Mouse (Mus musculus): Measurements from ENCODE around the gene Rufy3. TPM values are rescaled to one million over a fixed set of nuclear protein-coding genes. Genes with fewer than 3 reads are reported as not detected.
"Not testable (repeated sequence)": the region's sequence is repeated elsewhere in the genome, so short reads cannot be mapped to it uniquely, and the experiment has no call there.

Rufy3 gene
- 10 to 100 TPM; 13.8 to 15.0 TPM for total RNA-seq (2021)
- long read RNA-seq, experiment 1, transcript Rufy3-205 (18 exons, 3,536 nt), result major isoform, 26 of 34 reads
- long read RNA-seq, experiment 1, partial matches to known transcripts, result 1 of 34 reads
- long read RNA-seq, experiment 1, other reads (novel, unspliced or antisense), result 6 of 34 reads
- long read RNA-seq, experiment 2, transcript Rufy3-205 (18 exons, 3,536 nt), result major isoform, 5 of 13 reads
- long read RNA-seq, experiment 2, partial matches to known transcripts, result 2 of 13 reads
- long read RNA-seq, experiment 2, other reads (novel, unspliced or antisense), result 4 of 13 reads

DNA sequence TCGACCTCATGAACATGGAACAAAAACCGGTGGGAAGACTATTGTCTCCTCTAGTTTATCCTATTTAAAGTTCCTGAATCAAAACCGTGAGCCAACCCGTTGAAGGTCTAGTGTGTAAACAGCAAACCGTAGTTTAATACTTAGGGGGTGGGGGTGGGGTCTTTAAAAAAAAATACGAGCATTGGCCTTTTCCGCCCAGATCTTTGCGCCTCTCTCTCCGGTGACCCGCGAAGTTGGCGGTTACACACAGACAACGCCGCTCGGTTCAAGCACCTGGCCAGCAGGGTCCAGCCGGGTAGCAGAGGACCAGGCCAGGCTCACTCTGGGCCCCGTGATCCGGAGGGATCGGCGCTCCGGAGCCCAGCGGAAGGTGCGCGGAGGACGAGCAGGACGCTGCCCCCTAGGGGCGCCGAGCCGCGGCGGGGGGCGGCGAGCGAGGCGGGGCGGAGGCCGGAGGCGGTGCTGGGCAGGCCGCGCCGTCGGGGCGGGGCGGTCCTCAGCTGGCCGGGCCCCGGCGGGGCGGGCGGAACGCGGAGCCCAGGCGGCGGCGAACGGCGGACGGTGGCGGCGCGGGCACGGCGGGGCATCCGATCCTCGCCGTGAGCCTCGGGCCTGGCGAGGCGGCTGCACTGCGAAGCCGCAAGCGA, at the start of gene Rufy3:
Gene Rufy3, plus strand, starts transcription at position 540 of the 647 bp plus-strand sequence.
- peak; percentile 87 to 93 for DNase-seq

DNA sequence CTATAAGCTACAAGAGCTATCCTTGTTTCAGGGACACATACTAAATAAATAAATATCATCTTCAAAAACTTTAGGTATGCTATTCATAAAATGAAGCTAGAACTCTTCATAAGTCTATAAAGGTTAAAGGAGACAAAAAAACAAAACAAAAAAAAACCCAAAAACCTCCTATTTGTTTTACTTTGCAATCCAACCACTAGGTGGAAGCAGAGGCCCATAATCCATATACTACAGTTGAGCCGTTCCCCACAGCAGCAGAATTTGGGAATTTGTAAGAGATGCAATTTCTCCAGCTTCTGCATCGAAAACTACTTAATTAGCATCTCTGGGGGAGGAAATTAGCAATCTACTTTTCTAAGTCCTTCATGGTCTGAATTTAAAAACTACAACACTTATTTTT, 45.6 kb upstream of the Rufy3 start:
- DNase-seq, result peak; percentile 17 to 55

DNA sequence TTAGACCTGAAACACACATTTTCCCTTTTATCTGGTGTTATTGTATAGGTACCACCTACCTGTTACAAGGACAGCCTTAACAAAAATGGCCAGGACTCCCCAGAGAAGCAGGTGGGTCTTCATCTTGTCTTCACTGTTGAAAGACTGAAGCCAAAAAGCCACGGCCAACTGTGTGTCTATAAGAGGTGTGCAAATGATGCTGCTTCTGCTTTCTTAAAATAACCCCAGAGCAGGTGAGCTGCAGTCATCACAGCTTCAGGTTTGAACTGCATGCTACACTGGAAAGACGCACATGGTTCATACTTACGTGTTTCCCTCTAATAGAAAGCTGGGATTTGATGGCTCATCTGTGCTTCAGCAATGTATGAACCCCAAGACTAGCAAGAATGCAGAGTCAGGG, 37.2 kb upstream of the Rufy3 start, which contains the start of gene Jchain:
Gene Jchain, minus strand, starts transcription at position 235 of the 400 bp plus-strand sequence.
- no peak for DNase-seq

DNA sequence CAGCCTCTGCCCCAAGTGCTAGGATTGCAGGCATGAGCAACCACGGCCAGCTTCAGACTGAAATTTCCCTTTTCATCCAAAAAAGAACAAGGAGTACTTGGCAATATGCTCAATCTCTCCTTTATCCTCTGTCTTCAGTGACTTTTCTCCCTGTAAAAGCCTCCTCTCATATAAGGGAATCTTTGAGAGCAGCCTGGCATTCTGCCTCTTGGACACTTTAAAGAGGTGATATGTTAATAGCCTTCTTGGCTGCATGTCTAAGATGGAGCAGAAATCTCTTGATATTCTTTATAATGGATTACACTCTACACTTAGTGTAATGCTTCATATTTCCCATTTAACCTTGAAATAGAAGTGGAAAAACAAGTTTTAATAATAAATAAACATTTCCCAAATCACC, 33.9 kb upstream of the Rufy3 start:
- DNase-seq, result no peak

DNA sequence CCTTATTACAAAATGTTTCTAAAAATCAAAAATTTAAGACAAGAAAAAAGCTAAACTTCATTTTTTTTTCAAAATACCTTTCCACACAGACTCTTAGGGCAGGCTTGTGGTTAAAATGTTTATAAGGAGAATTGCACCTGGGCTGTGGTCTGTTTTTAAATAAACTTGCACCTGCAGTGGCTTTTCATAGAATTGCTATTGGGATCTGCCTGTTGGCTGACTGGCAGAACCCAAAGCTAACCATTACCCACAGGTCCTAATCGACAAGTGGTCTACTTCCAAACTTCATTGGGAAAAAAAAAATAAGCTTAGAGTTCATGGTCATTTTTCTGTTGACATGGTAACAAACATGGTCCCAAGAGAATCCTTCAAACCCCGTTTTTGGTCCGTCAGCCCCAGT, 30.1 kb upstream of the Rufy3 start:
- no peak for DNase-seq

DNA sequence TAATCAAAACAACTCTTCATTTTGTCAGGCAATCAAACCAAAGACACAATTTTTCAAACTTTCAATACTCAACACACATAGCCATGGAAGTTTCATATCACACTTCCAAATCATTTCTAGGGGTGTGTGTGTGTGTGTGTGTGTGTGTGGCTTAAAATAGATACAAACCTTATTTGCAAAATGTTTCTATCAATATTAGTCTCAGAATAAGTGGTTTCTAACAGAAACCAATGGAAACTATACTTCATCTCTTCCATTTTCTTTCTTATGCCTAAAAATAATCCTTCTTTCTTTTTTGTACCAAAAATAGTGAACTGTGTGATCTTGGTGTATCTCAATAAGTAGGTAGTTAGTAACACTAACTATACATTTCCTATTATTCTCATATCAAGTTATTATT, 24.0 kb upstream of the Rufy3 start:
- no peak for DNase-seq

DNA sequence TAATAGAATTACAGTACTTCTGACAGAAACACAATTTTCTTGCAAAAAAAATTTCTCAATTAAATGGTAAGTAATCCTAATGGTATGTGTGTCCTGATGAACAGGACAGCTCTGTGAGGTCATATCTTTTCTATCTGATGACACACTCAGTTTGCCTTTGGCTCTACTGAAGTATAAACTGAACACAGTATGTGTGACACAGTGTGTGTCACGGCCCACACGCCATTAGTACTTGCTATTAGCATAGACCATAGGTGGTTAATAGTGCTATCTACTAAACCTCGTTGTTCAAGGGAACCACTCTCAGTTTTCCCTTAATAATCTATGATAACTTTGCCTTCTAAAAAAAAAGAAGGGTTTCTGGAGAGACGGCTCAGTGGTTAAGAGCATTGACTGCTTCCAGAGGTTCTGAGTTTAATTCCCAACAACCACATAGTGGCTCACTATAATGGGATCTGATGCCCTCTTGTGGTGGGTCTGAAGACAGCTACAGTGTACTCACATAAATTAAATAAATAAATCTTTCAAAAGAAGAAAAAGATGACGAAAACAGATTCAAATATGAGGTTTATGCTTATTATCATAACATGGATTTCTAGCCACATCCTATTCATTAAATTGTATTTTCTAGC, 22.1 kb upstream of the Rufy3 start:
- peak; percentile 56 to 58 for DNase-seq

DNA sequence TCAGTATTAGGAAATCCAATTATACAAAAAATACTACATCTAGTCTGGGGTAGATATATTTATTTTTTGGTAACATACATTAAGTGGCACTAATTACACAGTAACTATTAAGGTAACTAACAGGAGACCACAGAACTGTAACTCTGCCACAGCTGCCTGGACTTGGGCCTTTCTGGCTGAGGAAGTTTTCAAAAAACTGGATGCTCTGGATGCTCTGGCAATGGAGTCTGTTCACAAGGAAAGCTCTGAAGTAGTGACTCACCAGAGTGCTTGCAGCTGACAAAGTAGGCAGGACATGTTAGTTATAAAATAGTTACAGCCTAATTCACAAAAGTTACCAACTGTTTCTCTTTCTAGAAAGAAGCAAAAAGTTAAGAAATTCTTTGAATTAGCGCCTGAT, 20.4 kb upstream of the Rufy3 start:
- DNase-seq, result not testable (repeated sequence)

DNA sequence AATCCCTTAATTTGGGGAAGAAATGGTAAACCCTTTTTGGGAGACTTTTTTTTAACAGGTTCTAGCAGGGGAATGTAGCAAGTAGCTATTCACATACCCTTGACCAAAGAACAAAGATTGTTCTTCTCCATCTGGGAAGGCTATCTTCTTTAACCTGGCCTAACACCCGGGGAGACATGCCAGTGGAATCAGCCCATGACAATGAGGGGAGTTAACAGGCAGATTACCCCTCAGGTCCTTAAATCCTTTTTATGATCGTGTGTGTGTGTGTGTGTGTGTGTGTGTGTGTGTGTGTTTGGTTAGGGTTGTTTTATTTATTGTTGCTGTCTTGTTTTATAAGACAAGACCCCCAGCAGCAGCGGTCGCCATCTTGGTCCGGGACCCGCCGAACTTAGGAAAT, 19.3 kb upstream of the Rufy3 start:
- no peak for DNase-seq

DNA sequence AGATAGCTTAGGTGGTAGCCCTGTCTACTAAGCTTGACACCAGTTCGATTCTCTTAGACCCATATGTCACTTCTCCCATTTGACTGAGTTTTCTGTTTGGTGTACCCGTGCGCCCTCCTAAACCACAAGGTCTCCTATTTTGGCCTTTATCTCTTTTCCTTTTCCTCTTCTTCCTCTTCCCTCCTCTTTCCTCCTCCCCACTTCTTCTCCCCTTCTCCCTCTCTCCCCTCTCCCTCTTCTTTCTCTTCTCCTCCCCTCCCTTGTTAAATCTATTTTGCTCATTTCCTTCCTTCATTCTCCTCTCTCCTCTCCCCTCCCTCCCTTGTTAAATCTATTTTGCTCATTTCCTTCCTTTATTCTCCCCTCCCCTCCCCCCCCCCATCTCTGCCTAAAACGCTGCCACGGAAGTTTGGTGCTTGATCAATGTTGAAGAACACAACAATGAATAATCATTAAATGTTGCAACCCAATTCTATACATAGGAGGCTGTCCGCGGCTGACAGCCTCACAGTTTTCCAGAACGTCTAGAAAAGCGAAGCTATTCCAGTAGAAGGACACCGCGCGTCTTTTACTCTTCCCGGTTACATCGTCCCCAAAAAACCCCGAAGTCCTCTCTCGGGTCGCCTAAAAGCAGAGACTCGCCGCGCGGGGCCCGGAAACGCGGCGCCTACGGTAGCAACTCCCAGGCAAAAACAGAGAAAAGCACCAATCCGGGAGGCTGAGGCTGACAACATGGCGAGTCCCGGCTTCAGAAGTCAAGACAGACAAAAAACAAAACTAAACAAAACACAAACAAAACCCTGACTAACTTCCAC, 11.4 kb upstream of the Rufy3 start:
- no peak for DNase-seq

DNA sequence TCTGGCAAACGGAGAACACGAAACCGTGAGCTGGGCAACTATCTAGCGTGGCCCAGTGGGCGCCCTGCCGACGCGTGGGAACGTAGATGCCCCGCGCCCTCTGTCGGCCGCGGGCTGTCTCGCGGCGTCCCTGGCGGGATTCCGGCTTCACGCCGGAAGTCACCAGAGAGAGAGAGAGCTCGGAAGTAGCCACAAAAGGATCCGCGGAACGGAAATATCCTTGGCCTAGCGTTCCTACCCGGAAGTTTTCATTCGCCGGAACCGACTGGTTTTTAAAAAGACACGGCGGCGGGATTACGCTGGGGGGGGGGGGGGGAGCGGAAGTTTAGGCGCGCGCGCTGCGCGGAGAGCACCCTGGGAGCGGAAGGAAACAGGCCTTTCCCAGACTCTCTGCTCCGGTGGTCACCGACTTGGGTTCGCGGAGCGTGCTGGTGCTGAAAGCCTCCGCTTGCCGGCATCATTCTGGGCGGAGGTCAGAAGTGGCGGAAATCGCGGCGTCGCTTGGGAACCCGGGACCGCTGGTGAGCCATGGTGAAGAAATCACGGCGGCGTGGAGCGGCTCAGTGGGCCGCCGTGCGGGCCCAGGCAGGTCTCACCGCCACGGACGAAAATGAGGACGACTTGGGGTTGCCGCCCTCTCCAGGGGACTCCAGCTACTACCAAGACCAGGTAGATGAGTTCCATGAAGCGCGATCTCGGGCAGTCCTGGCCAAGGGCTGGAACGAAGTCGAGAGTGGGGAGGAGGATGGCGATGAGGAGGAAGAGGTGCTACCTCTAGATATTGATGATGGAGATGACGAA, 10.6 kb upstream of the Rufy3 start, which contains the start of gene Utp3:
Gene Utp3, plus strand, starts transcription at position 377 of the 801 bp plus-strand sequence.
- DNase-seq, result peak; percentile 95 to 98

DNA sequence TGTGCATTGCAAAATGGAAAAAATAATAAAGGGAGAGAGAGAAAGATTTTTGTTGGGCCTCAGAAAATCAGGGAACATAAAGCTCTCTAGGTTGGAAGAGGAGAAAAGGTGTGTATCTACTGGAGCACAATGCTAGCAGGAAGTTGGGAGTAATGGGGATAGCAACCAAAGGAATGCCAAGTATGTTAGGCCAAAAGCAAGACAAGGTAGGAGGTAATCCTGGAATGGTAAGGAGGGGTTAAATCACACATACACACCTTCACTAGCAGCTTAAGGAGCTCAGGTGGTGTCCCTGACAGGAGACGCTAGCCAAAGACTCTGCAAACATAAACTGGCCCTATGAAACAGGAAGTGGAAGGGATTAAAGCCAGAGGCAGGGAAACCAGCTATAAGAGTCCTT, 5.8 kb upstream of the Rufy3 start:
- DNase-seq, result no peak

DNA sequence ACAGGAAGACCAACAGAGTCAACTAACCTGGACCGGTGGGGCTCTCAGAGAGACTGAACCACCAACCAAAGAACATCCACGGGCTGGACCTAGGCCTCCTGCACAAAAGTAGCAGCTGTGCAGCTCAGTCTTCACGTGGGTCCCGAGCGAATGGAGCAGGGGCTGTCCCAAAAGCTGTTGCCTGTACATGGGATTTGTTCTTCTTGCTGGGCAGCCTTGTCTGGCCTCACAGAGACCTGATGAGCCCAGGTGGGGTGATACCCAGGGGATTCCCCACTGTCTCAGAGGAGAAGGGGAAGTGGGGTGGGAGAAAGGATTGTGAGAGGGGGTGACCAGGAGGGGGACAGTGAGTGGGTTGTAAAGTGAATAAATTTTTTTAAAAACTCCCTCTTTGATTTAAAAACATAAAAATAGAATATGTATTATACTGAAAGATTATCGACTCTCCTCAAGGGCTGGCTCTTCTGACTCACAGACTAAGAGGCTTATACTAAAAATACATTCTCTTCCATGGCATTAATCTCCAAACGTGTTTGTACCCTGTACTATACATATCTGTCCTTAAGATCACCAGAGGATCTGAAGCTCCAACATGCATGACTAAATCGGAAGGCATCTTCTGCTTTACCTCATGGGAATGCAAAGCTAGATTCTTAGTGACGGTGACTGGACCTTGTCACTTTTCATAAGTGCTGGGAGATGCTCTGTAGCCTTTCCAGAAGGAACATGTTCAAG, 3.6 kb upstream of the Rufy3 start:
- DNase-seq, result no peak

DNA sequence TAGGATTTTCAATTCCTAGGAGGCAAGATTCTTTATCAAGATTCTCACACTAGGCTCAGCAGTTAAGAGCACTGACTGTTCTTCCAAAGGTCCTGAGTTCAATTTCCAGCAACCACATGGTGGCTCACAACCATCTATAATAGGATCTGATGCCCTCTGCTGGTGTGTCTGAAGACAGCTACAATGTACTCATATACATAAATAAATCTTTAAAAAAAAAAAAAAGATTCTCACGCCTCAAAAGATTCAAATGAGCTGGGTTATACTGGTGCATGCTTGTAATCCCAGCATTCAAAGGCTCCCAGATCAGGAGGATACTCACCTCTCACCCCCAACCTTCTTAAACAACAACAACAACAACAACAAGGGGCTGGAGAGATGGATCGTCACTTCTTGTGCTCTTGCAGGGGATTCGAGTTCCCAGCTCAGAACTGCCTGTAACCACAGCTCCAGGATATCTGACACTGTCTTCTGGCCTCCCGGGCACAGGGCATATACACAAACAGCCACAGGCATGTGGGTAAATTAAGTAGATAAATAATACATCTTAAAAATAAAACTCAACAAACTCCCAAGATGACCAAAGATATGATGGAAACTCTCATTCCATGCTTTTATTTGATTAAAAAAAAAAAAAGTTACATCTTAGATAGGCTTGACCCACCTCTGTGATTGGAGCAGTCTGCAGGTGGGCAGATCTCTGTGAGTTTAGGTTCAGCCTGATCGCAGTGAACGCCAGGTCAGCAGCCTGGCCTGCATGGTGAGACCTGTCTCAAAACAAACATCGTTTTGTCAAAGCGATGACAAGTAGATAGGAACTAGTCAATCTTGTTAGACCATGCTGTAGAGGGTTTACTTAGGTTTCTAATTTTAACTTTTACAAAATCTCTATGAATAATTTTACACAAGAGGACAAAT, 1.7 kb upstream of the Rufy3 start:
- no peak for DNase-seq

DNA sequence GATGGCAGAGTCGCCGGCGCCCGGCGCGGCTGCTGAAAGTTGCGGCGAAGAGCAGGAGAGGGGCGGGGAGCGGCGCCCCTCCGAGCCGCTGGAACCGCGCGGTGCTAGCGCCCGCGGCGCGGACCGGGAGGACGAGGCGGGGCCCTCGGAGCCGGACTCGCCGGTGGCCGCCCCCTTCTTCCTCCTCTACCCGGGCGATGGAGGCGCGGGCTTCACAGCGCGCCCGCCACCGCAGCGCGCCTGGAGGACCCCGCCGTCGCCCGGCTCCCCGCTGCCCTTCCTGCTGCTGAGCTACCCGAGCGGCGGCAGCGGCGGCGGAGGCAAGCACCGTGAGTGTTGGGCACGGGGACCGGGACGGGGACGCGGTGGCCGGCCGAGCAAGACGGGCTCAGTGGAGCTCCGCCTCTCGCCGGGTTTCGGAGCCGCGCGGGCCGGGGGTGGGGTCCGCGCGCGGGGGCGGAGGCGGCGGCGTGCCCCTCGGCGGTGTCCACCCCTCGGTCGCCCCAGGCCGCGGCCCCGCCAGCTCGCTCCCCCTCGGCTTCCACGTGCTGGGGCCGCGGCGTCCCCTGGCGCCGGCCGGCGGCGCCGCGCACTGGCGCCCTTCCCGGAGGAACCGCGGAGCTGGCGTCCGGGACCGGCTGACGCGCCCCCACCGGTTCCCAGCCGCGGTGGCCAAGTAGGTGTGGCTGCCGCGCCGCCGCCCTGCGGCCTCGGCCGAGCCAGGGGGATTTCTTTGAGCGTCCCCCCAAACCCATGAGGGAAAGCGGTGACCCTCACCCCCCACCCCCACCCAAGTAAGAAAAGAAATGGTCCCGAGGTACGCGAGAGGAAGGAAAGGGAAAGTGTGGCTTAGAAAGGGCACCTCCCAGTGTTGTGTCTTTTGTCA, 551 bp downstream of the Rufy3 start:
- DNase-seq, result peak; percentile 81 to 87

DNA sequence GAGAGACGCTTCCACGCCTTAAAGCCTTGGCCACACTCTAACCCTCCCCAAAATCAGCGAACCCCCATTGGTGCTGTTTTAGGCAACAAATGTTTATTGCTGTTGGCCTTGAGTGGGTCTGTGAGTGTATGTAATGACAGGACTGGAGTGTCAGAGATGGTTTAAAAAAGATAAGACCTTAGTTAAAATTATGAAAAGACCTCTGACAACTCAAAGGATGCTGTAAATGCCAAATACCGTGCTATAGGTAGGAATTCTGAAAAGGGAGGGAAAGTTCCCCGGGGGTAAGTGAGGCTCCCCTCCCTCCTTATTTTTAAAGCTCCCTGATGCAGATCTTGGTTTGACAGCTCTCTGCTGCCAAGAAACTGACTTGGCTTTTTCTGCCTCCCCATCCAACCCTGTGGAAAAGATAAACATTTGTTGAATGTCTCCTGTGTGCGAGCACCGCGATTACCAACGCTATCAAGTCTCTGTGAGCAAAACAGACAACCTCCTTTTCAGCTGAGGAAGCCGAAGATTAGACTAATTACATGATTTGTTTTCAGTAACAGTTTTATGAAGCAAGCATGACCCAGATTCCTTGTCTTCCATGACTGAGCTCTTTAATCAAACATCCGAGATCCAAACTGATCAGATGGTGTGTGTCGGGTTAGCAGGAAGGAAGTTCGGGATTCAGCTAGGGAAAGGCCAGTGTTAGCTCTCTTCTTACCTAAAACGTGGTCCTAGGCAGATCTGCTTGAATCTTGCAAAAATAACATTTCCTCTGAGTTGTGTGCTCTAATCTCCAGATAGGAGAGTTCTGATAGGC, 1.4 kb downstream of the Rufy3 start:
- peak in 1 of 2 experiments; percentile 20 for DNase-seq

DNA sequence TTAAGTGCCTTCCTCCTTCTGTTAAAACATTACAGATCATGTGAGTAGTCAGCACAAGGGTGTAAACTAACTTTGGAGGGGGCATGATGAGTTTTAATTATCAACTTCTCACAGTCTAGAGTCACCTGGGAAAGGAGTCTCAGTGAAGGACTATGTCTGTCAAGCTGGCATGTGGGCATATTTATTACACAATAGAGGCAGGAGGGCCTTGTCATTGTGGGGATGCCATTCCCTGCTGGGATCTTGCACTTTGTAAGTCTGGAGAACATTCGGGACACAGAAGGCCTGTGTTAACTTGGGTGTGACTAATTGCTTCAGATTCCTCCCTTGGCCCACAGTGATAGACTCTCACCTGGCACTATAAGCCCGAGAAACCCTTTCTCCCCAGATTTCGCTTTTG, 4.7 kb downstream of the Rufy3 start:
- DNase-seq, result no peak

DNA sequence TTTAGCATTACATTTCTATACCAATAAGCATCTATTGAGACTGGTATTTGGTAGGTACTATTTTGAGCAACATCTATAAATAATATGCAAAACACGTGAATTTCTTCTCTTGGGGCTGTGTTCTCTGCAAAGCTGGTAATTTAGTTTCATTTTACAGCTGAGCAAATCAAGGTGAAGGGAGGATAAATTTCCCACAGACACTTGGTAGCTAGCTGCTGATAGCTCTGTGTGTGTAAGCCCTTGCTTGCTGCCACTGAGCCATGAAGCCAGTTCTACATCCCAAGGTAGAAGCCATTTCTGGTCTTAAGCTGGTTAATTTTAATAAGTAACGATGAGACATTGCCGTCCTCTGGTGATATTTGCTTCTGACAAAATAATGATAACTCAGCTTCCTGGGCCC, 10.0 kb downstream of the Rufy3 start:
- DNase-seq, result no peak

Measured in heart, adult 18-20 months (tissue).